Mouse (Mus musculus): ENCODE measurements around the gene Btbd35f30.
"Not testable (repeated sequence)": the region's sequence is repeated elsewhere in the genome, so short reads cannot be mapped to it uniquely, and the experiment has no call there.

GRCm38 (mm10) chrX:32941468-32941867 lies 47.0 kb downstream of the Btbd35f30 start, which contains the start of gene Gm21789:
- not testable (repeated sequence) for TF ChIP-seq CTCF (conservative IDR thresholded peaks at IDR 0.05; ENCODE audit: low read length); POU5F1 (IDR thresholded peaks at IDR 0.05; ENCODE audit: borderline replicate concordance, low read length); NANOG (IDR thresholded peaks at IDR 0.05; ENCODE audit: borderline replicate concordance, low read length)
